29 mouse cellular contexts compared by ENCODE assay signal in genomic region chr17:33097396-33097795, GRCm38 (mm10). TPM values are rescaled to one million over a fixed set of nuclear protein-coding genes. Genes with fewer than 3 reads are reported as not detected.
"Had no signal": no experiment of that assay in that cellular context is flagged by ENCODE, and none has a peak within 500 bp of the region (broad histone marks: within the 10 kb centered on the region; RNA-seq: fewer than 3 reads in every experiment).

No protein-coding gene starts in this region.

- H3K9ac ChIP-seq: kidney, embryonic 15.5 days; liver, embryonic 13.5 days; lung, embryonic 15.5 days had no signal

- H3K4me2 ChIP-seq: kidney, embryonic 15.5 days; liver, embryonic 13.5 days; lung, embryonic 15.5 days; midbrain, embryonic 11.5 days had no signal

- DNase-seq: kidney, adult 11 months; kidney, adult 8-10 months; kidney, postnatal 10 days; kidney, postnatal 36 days; layer of hippocampus, postnatal 36 days; liver, embryonic 13.5 days; midbrain, embryonic 14.5 days; thymus, adult 18-20 months; thymus, postnatal 14 days; thymus, postnatal 4 days had no signal

- H3K27me3 ChIP-seq: kidney, embryonic 15.5 days; liver, embryonic 13.5 days; lung, embryonic 15.5 days had no signal

- H3K9me3 ChIP-seq: kidney, embryonic 15.5 days; liver, embryonic 13.5 days; lung, embryonic 15.5 days had no signal

- H3K4me3 ChIP-seq: kidney, embryonic 15.5 days; left cerebral cortex, adult 2 months; liver, embryonic 13.5 days; lung, embryonic 15.5 days had no signal

- H3K36me3 ChIP-seq: kidney, embryonic 15.5 days; liver, embryonic 13.5 days; lung, embryonic 15.5 days had no signal

- H3K27ac ChIP-seq: kidney, embryonic 15.5 days; left cerebral cortex, adult 2 months; liver, embryonic 13.5 days; lung, embryonic 15.5 days had no signal

RNA-seq across cellular contexts. Expression of gene 4921501E09Rik, which starts 29.5 kb away (rescaled TPM):
- total RNA-seq: layer of hippocampus, postnatal 10 days; layer of hippocampus, postnatal 36 days; left cerebral cortex, postnatal 10 days; left cerebral cortex, postnatal 36 days; liver, adult 2 months; megakaryocyte progenitor cell, adult 5-6 weeks; megakaryocyte-erythroid progenitor cell, adult 5-6 weeks; midbrain, postnatal 0 days had no signal
- polyA plus RNA-seq: kidney, embryonic 15.5 days; limb, embryonic 11.5 days; limb, embryonic 14.5 days; liver, adult 2 months; liver, embryonic 13.5 days; liver, embryonic 16.5 days; lung, embryonic 15.5 days; midbrain, embryonic 11.5 days; midbrain, embryonic 14.5 days; midbrain, postnatal 0 days; neural tube, embryonic 11.5 days; neural tube, embryonic 14.5 days; small intestine, adult 2 months; spleen, adult 2 months; stomach, embryonic 16.5 days had no signal

RNA-seq across cellular contexts. Expression of gene Morc2b, which starts 42.1 kb away (rescaled TPM):
- total RNA-seq: liver, adult 2 months; megakaryocyte progenitor cell, adult 5-6 weeks; megakaryocyte-erythroid progenitor cell, adult 5-6 weeks had no signal
- polyA plus RNA-seq: kidney, embryonic 15.5 days; limb, embryonic 11.5 days; liver, adult 2 months; liver, embryonic 13.5 days; liver, embryonic 16.5 days; lung, embryonic 15.5 days; midbrain, embryonic 11.5 days; small intestine, adult 2 months; spleen, adult 2 months; stomach, embryonic 16.5 days had no signal
